Mouse (Mus musculus) large intestine, adult 2 months (tissue): ENCODE measurements around the gene Ifna11. TPM values are rescaled to one million over a fixed set of nuclear protein-coding genes. Genes with fewer than 3 reads are reported as not detected.
"Not testable (repeated sequence)": the region's sequence is repeated elsewhere in the genome, so short reads cannot be mapped to it uniquely, and the experiment has no call there.

ENCODE experiments used
- DNase-seq: peaks from one replicate; pipeline ENCODE4 v3.0.0-alpha.2; 2012; ENCODE audit warnings: low read depth, low spot score
- WGBS: fragments of 180-500 bp; shearing (Covaris S2); methylation state at CpG from one replicate; pipeline ENCODE4 v1.1.7; 2018; 5-methylcytosine and 5-hydroxymethylcytosine counted together
- polyA plus RNA-seq: library from polyadenylated mRNA; depleted of rRNA; stranded (reverse); fragments of >200 nt; gene quantifications from 2 replicates; pipeline ENCODE4 v1.2.3, GENCODE M21; 2012; rRNA removed

The Ifna11 gene
- not detected in 2 replicates for polyA plus RNA-seq

DNA sequence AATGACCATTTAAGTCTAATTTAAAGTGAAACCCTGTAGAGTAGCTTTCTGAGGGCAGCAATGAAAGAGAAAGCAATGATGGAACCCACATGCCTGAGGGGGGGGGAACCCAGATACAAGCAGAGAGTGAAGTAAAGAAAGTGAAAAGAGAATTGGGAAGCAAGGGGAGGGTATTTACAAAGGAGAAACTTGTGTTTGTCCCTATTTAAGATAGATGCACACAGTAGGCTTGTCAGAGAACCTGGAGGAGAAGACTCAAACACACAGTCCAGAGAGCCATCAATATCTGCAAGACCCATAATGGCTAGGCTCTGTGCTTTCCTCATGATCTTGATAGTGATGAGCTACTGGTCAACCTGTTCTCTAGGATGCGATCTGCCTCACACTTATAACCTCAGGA is at the start of gene Ifna11:
Gene Ifna11, plus strand, starts transcription at position 301 of the 400 bp plus-strand sequence.
- WGBS: 84% methylated on average over 1 of the region's 1 CpGs
- no peak for DNase-seq

DNA sequence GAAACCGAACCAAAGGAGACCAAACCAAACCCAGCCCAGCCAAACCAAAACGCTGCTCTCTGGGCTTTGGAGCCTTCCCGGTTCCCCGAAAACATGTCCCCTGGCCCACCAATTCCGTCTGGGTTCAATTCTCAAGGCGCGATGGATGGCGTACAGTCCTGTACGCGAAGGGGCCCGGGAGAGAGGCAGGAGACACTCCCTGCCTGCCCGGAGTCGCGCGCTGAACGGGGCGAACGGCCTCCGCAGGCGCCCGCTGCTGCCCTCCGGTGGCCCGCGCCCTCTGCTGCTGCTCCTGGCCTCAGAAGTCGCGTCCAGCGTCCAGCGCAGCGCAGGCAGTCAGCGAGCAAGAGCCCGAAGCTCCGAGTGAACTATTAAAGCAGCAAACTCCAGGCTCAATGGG is 46.2 kb upstream of the Ifna11 start, which contains the start of gene Gm13290:
Gene Gm13290, plus strand, starts transcription at position 301 of the 400 bp plus-strand sequence.
- WGBS: no CpG with 5 or more reads among the region's 32 CpGs
- not testable (repeated sequence) for DNase-seq

DNA sequence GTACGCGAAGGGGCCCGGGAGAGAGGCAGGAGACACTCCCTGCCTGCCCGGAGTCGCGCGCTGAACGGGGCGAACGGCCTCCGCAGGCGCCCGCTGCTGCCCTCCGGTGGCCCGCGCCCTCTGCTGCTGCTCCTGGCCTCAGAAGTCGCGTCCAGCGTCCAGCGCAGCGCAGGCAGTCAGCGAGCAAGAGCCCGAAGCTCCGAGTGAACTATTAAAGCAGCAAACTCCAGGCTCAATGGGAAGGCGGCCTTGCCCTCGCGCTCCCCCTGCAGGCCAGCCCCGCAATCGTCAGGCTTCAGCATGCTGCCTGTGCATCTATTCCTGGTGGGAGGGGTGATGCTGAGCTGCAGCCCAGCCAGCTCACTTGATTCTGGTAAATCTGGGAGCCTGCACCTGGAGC is 43.1 kb upstream of the Ifna11 start, which contains the start of gene Gm13289:
Gene Gm13289, plus strand, starts transcription at position 301 of the 400 bp plus-strand sequence.
- DNase-seq: not testable (repeated sequence)
- WGBS: no CpG with 5 or more reads among the region's 29 CpGs

DNA sequence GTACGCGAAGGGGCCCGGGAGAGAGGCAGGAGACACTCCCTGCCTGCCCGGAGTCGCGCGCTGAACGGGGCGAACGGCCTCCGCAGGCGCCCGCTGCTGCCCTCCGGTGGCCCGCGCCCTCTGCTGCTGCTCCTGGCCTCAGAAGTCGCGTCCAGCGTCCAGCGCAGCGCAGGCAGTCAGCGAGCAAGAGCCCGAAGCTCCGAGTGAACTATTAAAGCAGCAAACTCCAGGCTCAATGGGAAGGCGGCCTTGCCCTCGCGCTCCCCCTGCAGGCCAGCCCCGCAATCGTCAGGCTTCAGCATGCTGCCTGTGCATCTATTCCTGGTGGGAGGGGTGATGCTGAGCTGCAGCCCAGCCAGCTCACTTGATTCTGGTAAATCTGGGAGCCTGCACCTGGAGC is 40.2 kb upstream of the Ifna11 start, which contains the start of gene Gm13272:
Gene Gm13272, plus strand, starts transcription at position 301 of the 400 bp plus-strand sequence.
- no CpG with 5 or more reads among the region's 29 CpGs for WGBS
- DNase-seq: not testable (repeated sequence)

DNA sequence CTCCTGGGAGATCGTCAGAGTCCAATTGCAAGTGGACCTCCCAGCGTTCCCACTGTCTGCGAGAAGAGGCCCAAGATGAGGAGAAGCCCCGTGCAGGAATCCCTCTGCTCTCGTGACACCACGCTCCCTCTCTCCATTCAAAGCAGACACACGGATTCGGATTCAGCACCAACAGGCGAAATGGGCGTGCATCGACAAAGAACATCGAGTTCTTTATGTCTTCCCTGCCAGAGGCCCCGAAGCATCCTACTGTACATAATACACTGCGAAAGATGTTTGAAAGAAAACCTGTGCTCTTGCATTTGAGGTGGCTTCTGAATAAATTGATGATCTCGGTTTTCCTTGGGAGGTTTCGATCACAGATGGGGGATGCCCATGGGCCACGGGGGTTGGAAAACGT is 39.4 kb upstream of the Ifna11 start:
- not testable (repeated sequence) for DNase-seq
- 60% methylated on average over 16 of the region's 18 CpGs for WGBS

DNA sequence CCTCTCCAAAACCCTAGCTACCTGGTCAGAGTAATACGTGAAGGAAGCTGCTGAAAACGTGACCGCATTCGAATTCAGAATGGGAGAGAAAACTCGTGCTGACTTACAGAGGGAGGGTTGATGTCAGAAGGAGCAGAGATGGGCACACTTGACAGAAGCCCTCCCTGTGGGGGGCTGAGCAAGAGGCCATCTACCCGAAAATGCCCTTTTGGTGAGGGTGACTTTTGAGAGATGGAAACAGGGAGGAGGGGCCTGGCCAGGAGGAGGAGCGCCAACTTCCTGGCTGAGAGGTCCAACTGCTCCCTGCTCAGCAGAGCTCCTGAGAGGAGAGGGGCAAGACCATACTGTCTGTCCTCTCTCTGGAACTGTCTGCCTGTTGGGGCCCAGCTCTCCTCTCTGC is 37.9 kb upstream of the Ifna11 start, which contains the start of gene Ifnz:
Gene Ifnz, plus strand, starts transcription at position 301 of the 400 bp plus-strand sequence.
- WGBS: 18% methylated on average over 4 of the region's 7 CpGs

DNA sequence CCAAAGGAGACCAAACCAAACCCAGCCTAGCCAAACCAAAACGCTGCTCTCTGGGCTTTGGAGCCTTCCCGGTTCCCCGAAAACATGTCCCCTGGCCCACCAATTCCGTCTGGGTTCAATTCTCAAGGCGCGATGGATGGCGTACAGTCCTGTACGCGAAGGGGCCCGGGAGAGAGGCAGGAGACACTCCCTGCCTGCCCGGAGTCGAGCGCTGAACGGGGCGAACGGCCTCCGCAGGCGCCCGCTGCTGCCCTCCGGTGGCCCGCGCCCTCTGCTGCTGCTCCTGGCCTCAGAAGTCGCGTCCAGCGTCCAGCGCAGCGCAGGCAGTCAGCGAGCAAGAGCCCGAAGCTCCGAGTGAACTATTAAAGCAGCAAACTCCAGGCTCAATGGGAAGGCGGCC is 37.4 kb upstream of the Ifna11 start:
- DNase-seq: not testable (repeated sequence)

More for the DNA sequence above, 37.9 kb upstream of the Ifna11 start, which contains the start of gene Ifnz:
- not testable (repeated sequence) for DNase-seq

DNA sequence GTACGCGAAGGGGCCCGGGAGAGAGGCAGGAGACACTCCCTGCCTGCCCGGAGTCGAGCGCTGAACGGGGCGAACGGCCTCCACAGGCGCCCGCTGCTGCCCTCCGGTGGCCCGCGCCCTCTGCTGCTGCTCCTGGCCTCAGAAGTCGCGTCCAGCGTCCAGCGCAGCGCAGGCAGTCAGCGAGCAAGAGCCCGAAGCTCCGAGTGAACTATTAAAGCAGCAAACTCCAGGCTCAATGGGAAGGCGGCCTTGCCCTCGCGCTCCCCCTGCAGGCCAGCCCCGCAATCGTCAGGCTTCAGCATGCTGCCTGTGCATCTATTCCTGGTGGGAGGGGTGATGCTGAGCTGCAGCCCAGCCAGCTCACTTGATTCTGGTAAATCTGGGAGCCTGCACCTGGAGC is 34.4 kb upstream of the Ifna11 start, which contains the start of gene Gm13276:
Gene Gm13276, plus strand, starts transcription at position 301 of the 400 bp plus-strand sequence.
- no CpG with 5 or more reads among the region's 27 CpGs for WGBS

More for the DNA sequence above, 37.4 kb upstream of the Ifna11 start:
- 0% methylated on average over 16 of the region's 31 CpGs for WGBS

DNA sequence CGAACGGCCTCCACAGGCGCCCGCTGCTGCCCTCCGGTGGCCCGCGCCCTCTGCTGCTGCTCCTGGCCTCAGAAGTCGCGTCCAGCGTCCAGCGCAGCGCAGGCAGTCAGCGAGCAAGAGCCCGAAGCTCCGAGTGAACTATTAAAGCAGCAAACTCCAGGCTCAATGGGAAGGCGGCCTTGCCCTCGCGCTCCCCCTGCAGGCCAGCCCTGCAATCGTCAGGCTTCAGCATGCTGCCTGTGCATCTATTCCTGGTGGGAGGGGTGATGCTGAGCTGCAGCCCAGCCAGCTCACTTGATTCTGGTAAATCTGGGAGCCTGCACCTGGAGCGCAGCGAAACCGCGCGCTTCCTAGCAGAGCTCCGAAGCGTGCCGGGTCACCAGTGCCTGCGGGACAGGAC is 31.4 kb upstream of the Ifna11 start, which contains the start of gene Gm13277:
Gene Gm13277, plus strand, starts transcription at position 231 of the 400 bp plus-strand sequence.
- DNase-seq: not testable (repeated sequence)
- WGBS: 0% methylated on average over 4 of the region's 28 CpGs

More for the DNA sequence above, 34.4 kb upstream of the Ifna11 start, which contains the start of gene Gm13276:
- DNase-seq: not testable (repeated sequence)

DNA sequence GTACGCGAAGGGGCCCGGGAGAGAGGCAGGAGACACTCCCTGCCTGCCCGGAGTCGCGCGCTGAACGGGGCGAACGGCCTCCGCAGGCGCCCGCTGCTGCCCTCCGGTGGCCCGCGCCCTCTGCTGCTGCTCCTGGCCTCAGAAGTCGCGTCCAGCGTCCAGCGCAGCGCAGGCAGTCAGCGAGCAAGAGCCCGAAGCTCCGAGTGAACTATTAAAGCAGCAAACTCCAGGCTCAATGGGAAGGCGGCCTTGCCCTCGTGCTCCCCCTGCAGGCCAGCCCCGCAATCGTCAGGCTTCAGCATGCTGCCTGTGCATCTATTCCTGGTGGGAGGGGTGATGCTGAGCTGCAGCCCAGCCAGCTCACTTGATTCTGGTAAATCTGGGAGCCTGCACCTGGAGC is 28.5 kb upstream of the Ifna11 start, which contains the start of gene Gm13278:
Gene Gm13278, plus strand, starts transcription at position 301 of the 400 bp plus-strand sequence.
- not testable (repeated sequence) for DNase-seq
- WGBS: no CpG with 5 or more reads among the region's 28 CpGs

DNA sequence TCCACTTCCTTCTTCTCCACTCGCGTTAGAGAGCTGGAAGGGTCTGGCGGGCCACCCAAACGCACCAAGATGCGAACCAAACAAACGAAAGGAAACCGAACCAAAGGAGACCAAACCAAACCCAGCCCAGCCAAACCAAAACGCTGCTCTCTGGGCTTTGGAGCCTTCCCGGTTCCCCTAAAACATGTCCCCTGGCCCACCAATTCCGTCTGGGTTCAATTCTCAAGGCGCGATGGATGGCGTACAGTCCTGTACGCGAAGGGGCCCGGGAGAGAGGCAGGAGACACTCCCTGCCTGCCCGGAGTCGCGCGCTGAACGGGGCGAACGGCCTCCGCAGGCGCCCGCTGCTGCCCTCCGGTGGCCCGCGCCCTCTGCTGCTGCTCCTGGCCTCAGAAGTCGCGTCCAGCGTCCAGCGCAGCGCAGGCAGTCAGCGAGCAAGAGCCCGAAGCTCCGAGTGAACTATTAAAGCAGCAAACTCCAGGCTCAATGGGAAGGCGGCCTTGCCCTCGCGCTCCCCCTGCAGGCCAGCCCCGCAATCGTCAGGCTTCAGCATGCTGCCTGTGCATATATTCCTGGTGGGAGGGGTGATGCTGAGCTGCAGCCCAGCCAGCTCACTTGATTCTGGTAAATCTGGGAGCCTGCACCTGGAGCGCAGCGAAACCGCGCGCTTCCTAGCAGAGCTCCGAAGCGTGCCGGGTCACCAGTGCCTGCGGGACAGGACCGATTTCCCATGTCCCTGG is 25.7 kb upstream of the Ifna11 start, which contains the start of gene Gm13275:
Gene Gm13275, plus strand, starts transcription at position 552 of the 740 bp plus-strand sequence.
- DNase-seq: not testable (repeated sequence)
- WGBS: under 1% methylated on average over 15 of the region's 52 CpGs

DNA sequence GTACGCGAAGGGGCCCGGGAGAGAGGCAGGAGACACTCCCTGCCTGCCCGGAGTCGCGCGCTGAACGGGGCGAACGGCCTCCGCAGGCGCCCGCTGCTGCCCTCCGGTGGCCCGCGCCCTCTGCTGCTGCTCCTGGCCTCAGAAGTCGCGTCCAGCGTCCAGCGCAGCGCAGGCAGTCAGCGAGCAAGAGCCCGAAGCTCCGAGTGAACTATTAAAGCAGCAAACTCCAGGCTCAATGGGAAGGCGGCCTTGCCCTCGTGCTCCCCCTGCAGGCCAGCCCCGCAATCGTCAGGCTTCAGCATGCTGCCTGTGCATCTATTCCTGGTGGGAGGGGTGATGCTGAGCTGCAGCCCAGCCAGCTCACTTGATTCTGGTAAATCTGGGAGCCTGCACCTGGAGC is 22.7 kb upstream of the Ifna11 start, which contains the start of gene Gm13279:
Gene Gm13279, plus strand, starts transcription at position 301 of the 400 bp plus-strand sequence.
- no CpG with 5 or more reads among the region's 28 CpGs for WGBS
- DNase-seq: not testable (repeated sequence)

DNA sequence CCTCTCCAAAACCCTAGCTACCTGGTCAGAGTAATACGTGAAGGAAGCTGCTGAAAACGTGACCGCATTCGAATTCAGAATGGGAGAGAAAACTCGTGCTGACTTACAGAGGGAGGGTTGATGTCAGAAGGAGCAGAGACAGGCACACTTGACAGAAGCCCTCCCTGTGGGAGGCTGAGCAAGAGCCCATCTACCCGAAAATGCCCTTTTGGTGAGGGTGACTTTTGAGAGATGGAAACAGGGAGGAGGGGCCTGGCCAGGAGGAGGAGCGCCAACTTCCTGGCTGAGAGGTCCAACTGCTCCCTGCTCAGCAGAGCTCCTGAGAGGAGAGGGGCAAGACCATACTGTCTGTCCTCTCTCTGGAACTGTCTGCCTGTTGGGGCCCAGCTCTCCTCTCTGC is 20.4 kb upstream of the Ifna11 start, which contains the start of gene Gm13285:
Gene Gm13285, plus strand, starts transcription at position 301 of the 400 bp plus-strand sequence.
- 16% methylated on average over 6 of the region's 7 CpGs for WGBS
- not testable (repeated sequence) for DNase-seq

DNA sequence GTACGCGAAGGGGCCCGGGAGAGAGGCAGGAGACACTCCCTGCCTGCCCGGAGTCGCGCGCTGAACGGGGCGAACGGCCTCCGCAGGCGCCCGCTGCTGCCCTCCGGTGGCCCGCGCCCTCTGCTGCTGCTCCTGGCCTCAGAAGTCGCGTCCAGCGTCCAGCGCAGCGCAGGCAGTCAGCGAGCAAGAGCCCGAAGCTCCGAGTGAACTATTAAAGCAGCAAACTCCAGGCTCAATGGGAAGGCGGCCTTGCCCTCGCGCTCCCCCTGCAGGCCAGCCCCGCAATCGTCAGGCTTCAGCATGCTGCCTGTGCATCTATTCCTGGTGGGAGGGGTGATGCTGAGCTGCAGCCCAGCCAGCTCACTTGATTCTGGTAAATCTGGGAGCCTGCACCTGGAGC is 16.8 kb upstream of the Ifna11 start, which contains the start of gene Gm13287:
Gene Gm13287, plus strand, starts transcription at position 301 of the 400 bp plus-strand sequence.
- DNase-seq: not testable (repeated sequence)

DNA sequence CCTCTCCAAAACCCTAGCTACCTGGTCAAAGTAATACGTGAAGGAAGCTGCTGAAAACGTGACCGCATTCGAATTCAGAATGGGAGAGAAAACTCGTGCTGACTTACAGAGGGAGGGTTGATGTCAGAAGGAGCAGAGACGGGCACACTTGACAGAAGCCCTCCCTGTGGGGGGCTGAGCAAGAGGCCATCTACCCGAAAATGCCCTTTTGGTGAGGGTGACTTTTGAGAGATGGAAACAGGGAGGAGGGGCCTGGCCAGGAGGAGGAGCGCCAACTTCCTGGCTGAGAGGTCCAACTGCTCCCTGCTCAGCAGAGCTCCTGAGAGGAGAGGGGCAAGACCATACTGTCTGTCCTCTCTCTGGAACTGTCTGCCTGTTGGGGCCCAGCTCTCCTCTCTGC is 14.5 kb upstream of the Ifna11 start, which contains the start of gene Gm13288:
Gene Gm13288, plus strand, starts transcription at position 301 of the 400 bp plus-strand sequence.
- not testable (repeated sequence) for DNase-seq
- WGBS: no CpG with 5 or more reads among the region's 8 CpGs

More for the DNA sequence above, 16.8 kb upstream of the Ifna11 start, which contains the start of gene Gm13287:
- no CpG with 5 or more reads among the region's 29 CpGs for WGBS

DNA sequence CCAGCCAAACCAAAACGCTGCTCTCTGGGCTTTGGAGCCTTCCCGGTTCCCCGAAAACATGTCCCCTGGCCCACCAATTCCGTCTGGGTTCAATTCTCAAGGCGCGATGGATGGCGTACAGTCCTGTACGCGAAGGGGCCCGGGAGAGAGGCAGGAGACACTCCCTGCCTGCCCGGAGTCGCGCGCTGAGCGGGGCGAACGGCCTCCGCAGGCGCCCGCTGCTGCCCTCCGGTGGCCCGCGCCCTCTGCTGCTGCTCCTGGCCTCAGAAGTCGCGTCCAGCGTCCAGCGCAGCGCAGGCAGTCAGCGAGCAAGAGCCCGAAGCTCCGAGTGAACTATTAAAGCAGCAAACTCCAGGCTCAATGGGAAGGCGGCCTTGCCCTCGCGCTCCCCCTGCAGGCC is 14.0 kb upstream of the Ifna11 start:
- WGBS: under 1% methylated on average over 13 of the region's 34 CpGs

DNA sequence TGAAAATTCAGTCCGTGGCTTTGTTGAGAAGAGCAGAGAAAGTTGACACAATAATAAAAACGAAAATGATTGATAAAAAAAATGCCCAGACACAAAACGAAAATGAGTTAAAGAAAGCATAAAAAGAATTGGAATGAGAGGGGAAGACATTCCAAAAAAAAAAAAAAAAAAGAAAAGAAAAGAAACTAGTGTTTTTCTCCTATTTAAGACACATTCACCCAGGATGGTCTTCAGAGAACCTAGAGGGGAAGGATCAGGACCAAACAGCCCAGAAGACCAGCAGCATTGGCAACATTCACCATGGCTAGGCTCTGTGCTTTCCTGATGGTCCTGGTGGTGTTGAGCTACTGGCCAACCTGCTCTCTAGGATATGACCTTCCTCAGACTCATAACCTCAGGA is 3.8 kb upstream of the Ifna11 start, which contains the start of gene Ifna7:
Gene Ifna7, plus strand, starts transcription at position 301 of the 400 bp plus-strand sequence.
- no peak for DNase-seq
- 58% methylated on average over 3 of the region's 3 CpGs for WGBS

More for the DNA sequence above, 14.0 kb upstream of the Ifna11 start:
- DNase-seq: not testable (repeated sequence)

DNA sequence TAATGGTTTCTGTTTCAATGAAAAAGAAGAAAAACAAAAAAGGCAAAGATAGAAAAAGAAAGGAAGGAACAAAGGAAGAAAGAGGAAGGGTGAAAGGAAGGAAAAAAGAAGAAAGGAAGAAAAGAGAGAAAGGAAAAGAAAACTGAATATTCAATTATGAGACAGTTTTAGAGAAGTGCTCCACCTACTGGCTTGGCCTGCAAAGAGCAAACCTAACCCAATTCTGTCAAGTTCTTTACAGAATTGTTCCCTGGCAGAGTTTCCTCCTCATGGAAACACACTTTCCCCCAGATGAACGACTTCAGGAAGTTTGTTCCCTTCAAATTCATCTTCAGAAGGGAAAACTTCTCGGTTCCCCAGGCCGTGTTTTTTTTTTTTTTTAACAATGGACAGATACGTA is 3.2 kb downstream of the Ifna11 start:
- 30% methylated on average over 4 of the region's 4 CpGs for WGBS
- DNase-seq: no peak

DNA sequence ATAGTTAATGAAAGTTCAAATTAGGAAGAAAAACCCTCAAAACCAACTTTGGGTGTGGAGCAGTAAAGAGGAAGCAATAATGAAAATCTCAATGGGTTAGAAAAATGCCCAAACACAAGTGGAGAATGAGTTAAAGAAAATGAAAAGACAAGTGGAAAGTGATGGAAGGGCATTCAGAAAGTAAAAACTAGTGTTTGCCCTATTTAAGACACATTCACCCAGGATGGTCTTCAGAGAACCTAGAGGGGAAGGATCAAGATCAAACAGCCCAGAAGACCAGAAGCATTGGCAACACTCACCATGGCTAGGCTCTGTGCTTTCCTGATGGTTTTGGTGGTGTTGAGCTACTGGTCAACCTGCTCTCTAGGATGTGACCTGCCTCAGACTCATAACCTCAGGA is 7.4 kb downstream of the Ifna11 start, which contains the start of gene Ifna6:
Gene Ifna6, plus strand, starts transcription at position 301 of the 400 bp plus-strand sequence.
- DNase-seq: not testable (repeated sequence)

DNA sequence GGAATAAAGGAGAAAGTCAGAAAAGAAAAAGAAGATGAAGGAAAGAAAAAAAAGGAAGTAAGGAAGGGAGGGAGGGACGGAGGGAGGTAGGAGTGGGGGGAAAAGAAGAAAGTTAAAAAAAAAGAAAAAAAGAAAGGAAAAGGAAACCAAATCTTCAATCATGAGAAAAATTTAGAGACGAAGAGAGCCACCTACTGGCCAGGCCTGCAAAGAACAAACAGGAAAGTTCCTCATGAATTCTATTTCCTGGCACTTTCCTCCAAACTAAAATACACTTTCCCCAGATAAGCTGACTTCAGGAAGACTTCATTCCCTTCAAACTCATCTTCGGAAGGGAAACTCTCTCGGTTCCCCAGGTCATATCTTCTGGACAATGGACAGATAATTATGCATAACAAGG is 10.8 kb downstream of the Ifna11 start:
- DNase-seq: no peak
- 41% methylated on average over 4 of the region's 4 CpGs for WGBS
